Mouse (Mus musculus) testis, adult 2 months (tissue): Measurements from ENCODE around the gene Fbxo47.

Experiments used
- CTCF ChIP-seq: fragments of 200-500 bp; IDR thresholded peaks from 2 replicates; pipeline ENCODE4 v1.5.1; 2012; ENCODE audit warnings: low read depth, mild to moderate bottlenecking, inconsistent platforms, low read length, moderate library complexity; ENCODE audit not compliant: control insufficient read depth, insufficient read depth, insufficient replicate concordance
- POLR2A ChIP-seq: fragments of 200-500 bp; IDR thresholded peaks from 2 replicates; pipeline ENCODE4 v1.6.1; 2012; ENCODE audit warnings: low read depth, mild to moderate bottlenecking, inconsistent platforms, low read length, moderate library complexity; ENCODE audit not compliant: control insufficient read depth

DNA sequence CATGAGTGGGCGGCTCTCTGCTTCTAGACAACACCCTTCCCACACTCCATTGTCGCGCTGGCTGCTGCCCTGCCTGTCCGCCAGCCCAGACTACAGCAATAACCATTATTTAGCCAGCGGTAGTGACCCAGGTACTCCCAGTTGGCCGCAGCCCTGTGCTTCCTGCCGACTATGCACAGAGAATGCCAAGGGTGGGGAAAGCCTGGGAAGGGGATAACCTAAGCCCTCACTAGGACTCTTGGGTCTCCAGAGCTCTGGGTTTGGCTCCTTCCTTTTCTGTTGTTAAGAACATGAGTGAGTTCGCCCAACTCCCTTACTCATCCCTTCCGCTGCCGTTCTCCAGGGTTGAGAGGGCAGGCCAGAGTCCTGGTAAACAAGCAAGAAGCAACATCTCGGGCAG is 52.0 kb downstream of the Fbxo47 start:
- no peak for TF ChIP-seq CTCF
- TF ChIP-seq POLR2A = no peak
